Mouse (Mus musculus): Measurements from ENCODE around the gene 4930519G04Rik. TPM values are rescaled to one million over a fixed set of nuclear protein-coding genes. Genes with fewer than 3 reads are reported as not detected.
"Not testable (repeated sequence)": the region's sequence is repeated elsewhere in the genome, so short reads cannot be mapped to it uniquely, and the experiment has no call there.

4930519G04Rik gene
- polyA plus RNA-seq, 1 experiment from 2014 or later, result not detected

DNA sequence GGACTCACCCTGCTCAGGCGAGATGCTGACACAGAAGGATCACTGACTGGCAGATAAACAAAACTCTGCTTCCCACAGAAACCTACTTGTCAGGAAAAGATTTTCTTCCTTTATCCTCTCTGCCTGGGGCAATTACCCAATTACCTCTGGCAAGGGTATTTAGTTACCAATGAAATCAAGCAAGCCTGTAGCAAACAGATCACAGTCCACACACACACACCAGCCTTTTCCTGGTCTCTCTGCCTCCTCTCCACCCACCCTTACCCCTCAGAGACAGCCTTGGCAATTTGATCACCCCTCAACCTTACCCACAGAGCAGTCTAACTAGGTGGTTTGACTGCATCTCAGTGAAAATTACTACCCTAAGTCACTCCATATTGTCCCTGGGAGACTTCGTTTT is 35.5 kb downstream of the 4930519G04Rik start:
- no peaks in the 10 kb centered on the region for H3K36me3 ChIP-seq (replicated peaks)
- no peak overlapping the region for H3K4me3 ChIP-seq
- WGBS, result 64% methylated on average over 2 of the region's 2 CpGs

GRCm38 (mm10) chr5:114895542-114895941 is 42.1 kb downstream of the 4930519G04Rik start:
- Histone ChIP-seq H3K4me1 (peaks cover 15% of the 10 kb centered on the region), H3K27ac (replicated peaks) (no peak overlapping the region), H3K36me3 (replicated peaks) (no peaks in the 10 kb centered on the region), H3K27me3 (replicated peaks; ENCODE audit: low read depth, poor library complexity, severe bottlenecking) (no peaks in the 10 kb centered on the region), H3K4me3 (no peak overlapping the region), H3K9me3 (no peaks in the 10 kb centered on the region)
- 87% methylated on average over 4 of the region's 4 CpGs for whole genome bisulfite sequencing
- no peak for DNase-seq (ENCODE audit: low spot score)

More for the DNA sequence above, 35.5 kb downstream of the 4930519G04Rik start:
- Histone ChIP-seq H3K9me3 (no peaks in the 10 kb centered on the region), H3K4me1 (peaks cover 9% of the 10 kb centered on the region), H3K27ac (replicated peaks) (no peak overlapping the region), H3K27me3 (replicated peaks; ENCODE audit: low read depth, poor library complexity, severe bottlenecking) (no peaks in the 10 kb centered on the region)
- no peak for DNase-seq (ENCODE audit: low spot score)

GRCm38 (mm10) chr5:114896688-114897373 is 43.4 kb downstream of the 4930519G04Rik start, which contains the start of gene Oasl2:
TSS of gene Oasl2 (plus strand) at chr5:114896936.
- Histone ChIP-seq H3K36me3 (replicated peaks) (no peaks in the 10 kb centered on the region), H3K27ac (replicated peaks) (no peak within 1 kb of the TSS), H3K27me3 (replicated peaks; ENCODE audit: low read depth, poor library complexity, severe bottlenecking) (no peaks in the 10 kb centered on the region), H3K4me3 (peak within 1 kb of the TSS; percentile 30; the same call in 1 of the 2 replicates), H3K4me1 (peaks cover 15% of the 10 kb centered on the region), H3K9me3 (no peaks in the 10 kb centered on the region)
- WGBS, result 67% methylated on average over 13 of the region's 13 CpGs
- no peak for DNase-seq (ENCODE audit: low spot score)

DNA sequence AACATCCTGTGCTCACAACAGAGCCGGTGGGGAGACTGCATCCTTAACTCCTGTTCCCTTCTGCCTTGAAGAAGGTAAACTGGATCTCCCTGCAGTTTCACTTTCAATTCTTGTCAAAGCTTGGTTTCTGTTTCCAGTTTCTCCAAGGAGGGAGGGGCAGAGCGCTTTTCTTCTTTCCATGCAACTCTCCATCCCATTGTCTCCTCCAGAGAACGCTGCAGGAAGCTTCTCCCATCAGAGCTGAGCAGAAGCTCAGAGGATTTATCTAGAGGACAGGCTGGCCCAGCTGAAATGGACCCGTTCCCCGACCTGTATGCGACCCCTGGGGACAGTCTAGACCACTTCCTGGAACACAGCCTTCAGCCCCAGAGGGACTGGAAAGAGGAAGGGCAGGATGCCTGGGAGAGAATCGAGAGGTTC is 43.9 kb downstream of the 4930519G04Rik start:
- Histone ChIP-seq H3K4me1 (peaks cover 15% of the 10 kb centered on the region), H3K36me3 (replicated peaks) (no peaks in the 10 kb centered on the region), H3K27ac (replicated peaks) (no peak overlapping the region), H3K27me3 (replicated peaks; ENCODE audit: low read depth, poor library complexity, severe bottlenecking) (no peaks in the 10 kb centered on the region), H3K4me3 (peak overlapping the region; percentile 30; the same call in 1 of the 2 replicates), H3K9me3 (no peaks in the 10 kb centered on the region)
- 8% methylated on average over 7 of the region's 7 CpGs for WGBS
- peak; percentile 20 for DNase-seq (ENCODE audit: low spot score)

- WGBS, result 79% methylated on average over 7 of the region's 7 CpGs
- peaks cover 15% of the 10 kb centered on the region for H3K4me1 ChIP-seq
- no peaks in the 10 kb centered on the region for H3K9me3 ChIP-seq
- no peaks in the 10 kb centered on the region for H3K36me3 ChIP-seq (replicated peaks)
- H3K4me3 ChIP-seq, result no peak overlapping the region
- H3K27me3 ChIP-seq (replicated peaks; ENCODE audit: low read depth, poor library complexity, severe bottlenecking), result no peaks in the 10 kb centered on the region
- H3K27ac ChIP-seq (replicated peaks), result no peak overlapping the region
- DNase-seq (ENCODE audit: low spot score), result no peak
Measured at GRCm38 (mm10) chr5:114898857-114899256, 45.4 kb downstream of the 4930519G04Rik start.

- Histone ChIP-seq H3K36me3 (replicated peaks) (no peaks in the 10 kb centered on the region), H3K9me3 (peaks cover 7% of the 10 kb centered on the region; the same call in 1 of the 2 replicates), H3K4me3 (no peak overlapping the region), H3K27ac (replicated peaks) (no peak overlapping the region), H3K4me1 (peaks cover 7% of the 10 kb centered on the region), H3K27me3 (replicated peaks; ENCODE audit: low read depth, poor library complexity, severe bottlenecking) (no peaks in the 10 kb centered on the region)
- WGBS, result 28% methylated on average over 1 of the region's 1 CpGs
- peak; percentile 54 for DNase-seq (ENCODE audit: low spot score)
Measured at GRCm38 (mm10) chr5:114902413-114902812, 48.9 kb downstream of the 4930519G04Rik start.

- 48% methylated on average over 13 of the region's 13 CpGs for WGBS
- no peak overlapping the region for H3K27ac ChIP-seq (replicated peaks)
- no peaks in the 10 kb centered on the region for H3K36me3 ChIP-seq (replicated peaks)
- H3K27me3 ChIP-seq (replicated peaks; ENCODE audit: low read depth, poor library complexity, severe bottlenecking), result no peaks in the 10 kb centered on the region
- H3K4me3 ChIP-seq, result no peak overlapping the region
- H3K9me3 ChIP-seq, result peaks cover 7% of the 10 kb centered on the region; the same call in 1 of the 2 replicates
- 0 out of 2 replicates have a peak, but pooled peaks cover 3% of the 10 kb centered on the region for H3K4me1 ChIP-seq
- DNase-seq (ENCODE audit: low spot score), result no peak
Measured at GRCm38 (mm10) chr5:114908598-114909305, 55.3 kb downstream of the 4930519G04Rik start.

GRCm38 (mm10) chr5:114913686-114914085 is 60.2 kb downstream of the 4930519G04Rik start:
- H3K4me3 ChIP-seq, result no peak overlapping the region
- no peaks in the 10 kb centered on the region for H3K9me3 ChIP-seq
- no peak overlapping the region for H3K27ac ChIP-seq (replicated peaks)
- no peaks in the 10 kb centered on the region for H3K36me3 ChIP-seq (replicated peaks)
- 72% methylated on average over 4 of the region's 4 CpGs for WGBS
- DNase-seq (ENCODE audit: low spot score), result no peak
- H3K4me1 ChIP-seq, result peaks cover 9% of the 10 kb centered on the region
- H3K27me3 ChIP-seq (replicated peaks; ENCODE audit: low read depth, poor library complexity, severe bottlenecking), result no peaks in the 10 kb centered on the region

- Histone ChIP-seq H3K9me3 (no peaks in the 10 kb centered on the region), H3K4me1 (peaks cover 8% of the 10 kb centered on the region), H3K4me3 (no peak overlapping the region), H3K27me3 (replicated peaks; ENCODE audit: low read depth, poor library complexity, severe bottlenecking) (no peaks in the 10 kb centered on the region), H3K36me3 (replicated peaks) (no peaks in the 10 kb centered on the region), H3K27ac (replicated peaks) (no peak overlapping the region)
- DNase-seq (ENCODE audit: low spot score), result no peak
- WGBS, result 79% methylated on average over 8 of the region's 8 CpGs
Measured at GRCm38 (mm10) chr5:114914855-114915254, 61.4 kb downstream of the 4930519G04Rik start.

DNA sequence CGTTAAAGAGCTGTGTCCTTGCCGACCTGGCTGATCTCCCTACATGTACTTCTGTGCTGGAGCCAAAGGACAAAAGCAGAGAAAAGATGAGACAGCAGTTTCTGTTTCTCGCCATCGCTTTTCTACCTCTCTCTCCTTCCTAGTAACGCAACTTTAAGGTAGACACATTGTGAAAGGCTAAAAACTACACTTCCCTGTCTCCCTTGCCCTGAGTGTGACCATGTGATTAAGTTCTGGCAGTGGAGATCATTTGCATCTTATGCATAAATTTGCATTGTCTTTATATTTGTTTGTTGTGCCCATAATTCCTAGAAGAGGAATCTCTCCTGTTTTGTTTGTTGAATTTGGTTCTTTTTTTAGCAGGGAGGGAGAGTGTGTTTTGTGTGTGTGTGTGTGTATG is 62.4 kb downstream of the 4930519G04Rik start:
- H3K4me3 ChIP-seq, result no peak overlapping the region
- no peaks in the 10 kb centered on the region for H3K36me3 ChIP-seq (replicated peaks)
- no peaks in the 10 kb centered on the region for H3K27me3 ChIP-seq (replicated peaks; ENCODE audit: low read depth, poor library complexity, severe bottlenecking)
- no peak for DNase-seq (ENCODE audit: low spot score)
- H3K9me3 ChIP-seq, result no peaks in the 10 kb centered on the region
- no peak overlapping the region for H3K27ac ChIP-seq (replicated peaks)
- H3K4me1 ChIP-seq, result peaks cover 8% of the 10 kb centered on the region
- WGBS, result 79% methylated on average over 5 of the region's 5 CpGs

DNA sequence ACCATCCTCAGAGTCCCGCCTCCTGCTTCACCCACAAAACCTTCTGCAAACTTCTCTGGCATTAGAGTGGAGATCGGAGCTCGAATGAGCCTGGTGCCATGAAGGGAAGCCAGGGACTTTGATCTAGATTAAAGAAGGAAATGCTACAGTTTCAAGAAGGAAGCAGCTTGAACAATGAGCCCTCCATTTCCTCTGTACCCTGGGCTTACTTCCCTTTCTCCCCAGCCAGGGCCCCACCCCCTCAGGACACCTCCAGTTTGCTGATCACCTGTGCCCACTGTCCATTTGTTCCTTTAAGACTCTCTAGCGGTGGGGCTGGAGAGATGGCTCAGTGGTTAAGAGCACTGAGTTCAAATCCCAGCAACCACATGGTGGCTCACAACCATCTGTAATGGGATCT is 63.3 kb downstream of the 4930519G04Rik start:
- DNase-seq (ENCODE audit: low spot score), result no peak
- Histone ChIP-seq H3K27ac (replicated peaks) (no peak overlapping the region), H3K4me1 (peaks cover 8% of the 10 kb centered on the region), H3K4me3 (no peak overlapping the region), H3K27me3 (replicated peaks; ENCODE audit: low read depth, poor library complexity, severe bottlenecking) (no peaks in the 10 kb centered on the region), H3K9me3 (no peaks in the 10 kb centered on the region), H3K36me3 (replicated peaks) (no peaks in the 10 kb centered on the region)
- 85% methylated on average over 4 of the region's 4 CpGs for WGBS

DNA sequence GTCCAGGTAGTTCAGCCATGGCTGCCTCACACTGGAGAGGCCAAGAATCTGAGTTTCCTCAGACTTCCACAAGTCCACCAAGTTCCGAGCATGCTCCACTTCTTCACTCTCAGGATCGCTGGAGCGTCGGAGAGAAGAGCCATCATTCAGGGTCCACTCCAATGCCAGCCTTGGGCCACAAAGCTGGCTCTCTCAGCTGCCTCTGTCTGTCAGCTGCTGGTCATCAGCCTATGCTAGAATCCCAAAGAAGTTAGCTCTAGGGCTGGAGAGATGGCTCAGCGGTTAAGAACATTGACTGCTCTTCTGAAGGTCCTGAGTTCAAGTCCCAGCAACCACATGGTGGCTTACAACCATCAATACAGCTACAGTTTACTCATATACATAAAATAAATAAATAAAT is 63.9 kb downstream of the 4930519G04Rik start:
- not testable (repeated sequence) for H3K4me3 ChIP-seq; H3K27ac ChIP-seq (replicated peaks); H3K36me3 ChIP-seq (replicated peaks); H3K9me3 ChIP-seq; DNase-seq (ENCODE audit: low spot score); H3K27me3 ChIP-seq (replicated peaks; ENCODE audit: low read depth, poor library complexity, severe bottlenecking); H3K4me1 ChIP-seq
- WGBS, result 91% methylated on average over 5 of the region's 5 CpGs
